Mouse (Mus musculus): Measurements from ENCODE around the gene Tmco5b.

DNA sequence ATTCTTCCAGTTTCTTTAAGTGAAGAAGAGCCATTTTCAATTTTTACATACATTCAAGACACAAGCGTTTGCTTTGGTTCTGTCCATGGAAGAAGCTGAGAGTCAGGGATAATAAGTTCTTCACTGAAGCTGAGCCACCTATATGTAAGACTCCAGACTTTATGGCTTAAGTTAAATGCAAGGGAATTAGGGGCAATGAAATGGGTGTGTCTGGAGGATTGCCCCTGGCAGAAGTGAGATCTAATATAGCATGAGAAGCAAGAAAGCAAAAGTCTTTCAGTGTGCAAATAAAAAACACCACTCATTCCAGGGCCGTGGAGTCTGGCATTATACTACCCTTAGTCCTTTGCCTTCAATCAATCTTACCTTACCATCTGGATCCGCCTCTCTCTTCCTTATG, 25.7 kb downstream of the Tmco5b start:
- no peak for TF ChIP-seq POLR2A (IDR thresholded peaks at IDR 0.05; ENCODE audit: extremely low read depth, insufficient read depth, low read length)
- TF ChIP-seq CTCF (IDR thresholded peaks at IDR 0.05; ENCODE audit: low read depth, low read length) = no peak
